Mouse (Mus musculus) limb, embryonic 12.5 days (tissue): ENCODE measurements around the gene Pdk2. TPM values are rescaled to one million over a fixed set of nuclear protein-coding genes. Genes with fewer than 3 reads are reported as not detected.
A peak's percentile ranks its signal among the peaks of the same experiment; 100 is the strongest.

Experiments used
- ATAC-seq: fragments of 200-750 bp; cut with Nextera tagmentation; 2 replicates; pipeline ENCODE4 v1.8.0; 2017; ENCODE audit warnings: low read depth, moderate TSS enrichment; ENCODE audit not compliant: insufficient number of reproducible peaks, insufficient read depth, low FRiP score, low TSS enrichment
- H3K27ac ChIP-seq: fragments of 300-500 bp; sonication (generic); 2 replicates; pipeline ENCODE4 v1.5.1; 2016; ENCODE audit warnings: mild to moderate bottlenecking, moderate library complexity
- H3K27me3 ChIP-seq: fragments of 300-500 bp; sonication (generic); 2 replicates; pipeline ENCODE4 v1.6.1; 2016; ENCODE audit warnings: mild to moderate bottlenecking, moderate library complexity
- H3K36me3 ChIP-seq: fragments of 300-500 bp; sonication (generic); 2 replicates; pipeline ENCODE4 v1.6.1; 2016; ENCODE audit warnings: mild to moderate bottlenecking, moderate library complexity
- H3K4me1 ChIP-seq: fragments of 300-500 bp; sonication (generic); replicated peaks from 2 replicates; pipeline ENCODE4 v1.6.1; 2016
- H3K4me2 ChIP-seq: fragments of 300-500 bp; sonication (generic); 2 replicates; pipeline ENCODE4 v1.6.1; 2016; ENCODE audit warnings: mild to moderate bottlenecking, moderate library complexity
- H3K4me3 ChIP-seq: fragments of 300-500 bp; sonication (generic); replicated peaks from 2 replicates; pipeline ENCODE4 v1.5.1; 2016; ENCODE audit warnings: mild to moderate bottlenecking
- H3K9ac ChIP-seq: fragments of 300-500 bp; sonication (generic); replicated peaks from 2 replicates; pipeline ENCODE4 v1.6.1; 2016; ENCODE audit warnings: mild to moderate bottlenecking, moderate library complexity
- H3K9me3 ChIP-seq: fragments of 300-500 bp; sonication (generic); 2 replicates; pipeline ENCODE4 v1.6.1; 2016; ENCODE audit warnings: mild to moderate bottlenecking, moderate library complexity
- WGBS: fragments of 180-500 bp; shearing (Covaris S2); methylation state at CpG from one replicate; pipeline ENCODE4 v1.1.7; 2016; 5-methylcytosine and 5-hydroxymethylcytosine counted together
- polyA plus RNA-seq: library from polyadenylated mRNA; unstranded; fragments of >200 nt; fragmentation: Nextera tagmentation; extraction: Ambion mirVana; gene quantifications from 2 replicates; pipeline ENCODE4 v1.2.1, GENCODE M21; 2016

The Pdk2 gene
- polyA plus RNA-seq, 1 experiment from 2014 or later, result 21.9 TPM

- Histone ChIP-seq H3K36me3 (peaks cover 57% of the 10 kb centered on the region), H3K9me3 (no peaks in the 10 kb centered on the region), H3K4me1 (peaks cover 9% of the 10 kb centered on the region; the same call in 1 of the 2 replicates), H3K4me3 (no peak overlapping the region), H3K27ac (no peak overlapping the region), H3K9ac (no peak overlapping the region), H3K27me3 (0 out of 2 replicates have a peak, but pooled peaks cover 9% of the 10 kb centered on the region), H3K4me2 (no peak overlapping the region)
- WGBS, result 89% methylated on average over 6 of the region's 6 CpGs
- no peak for ATAC-seq
These were observed 14.3 kb downstream of the Pdk2 start for GRCm38 (mm10) chr11:95026849-95027248.

GRCm38 (mm10) chr11:95026090-95026542, 15.0 kb downstream of the Pdk2 start:
- peaks cover 61% of the 10 kb centered on the region for H3K36me3 ChIP-seq
- H3K4me3 ChIP-seq, result no peak overlapping the region
- WGBS, result 80% methylated on average over 6 of the region's 6 CpGs
- peaks cover 9% of the 10 kb centered on the region; the same call in 1 of the 2 replicates for H3K4me1 ChIP-seq
- H3K4me2 ChIP-seq, result no peak overlapping the region
- no peaks in the 10 kb centered on the region for H3K9me3 ChIP-seq
- H3K27me3 ChIP-seq, result 0 out of 2 replicates have a peak, but pooled peaks cover 9% of the 10 kb centered on the region
- no peak overlapping the region for H3K9ac ChIP-seq
- H3K27ac ChIP-seq, result no peak overlapping the region
- ATAC-seq, result no peak

- no peak for ATAC-seq
- no peak overlapping the region for H3K27ac ChIP-seq
- WGBS, result 90% methylated on average over 11 of the region's 11 CpGs
- H3K9me3 ChIP-seq, result no peaks in the 10 kb centered on the region
- H3K36me3 ChIP-seq, result peaks cover 68% of the 10 kb centered on the region
- H3K4me1 ChIP-seq, result peaks cover 9% of the 10 kb centered on the region; the same call in 1 of the 2 replicates
- no peak overlapping the region for H3K9ac ChIP-seq
- H3K4me2 ChIP-seq, result no peak overlapping the region
- 0 out of 2 replicates have a peak, but pooled peaks cover 9% of the 10 kb centered on the region for H3K27me3 ChIP-seq
- H3K4me3 ChIP-seq, result no peak overlapping the region
These were observed 15.7 kb downstream of the Pdk2 start for GRCm38 (mm10) chr11:95025227-95026012.

GRCm38 (mm10) chr11:95024439-95025184, 16.5 kb downstream of the Pdk2 start:
- no peak overlapping the region for H3K4me2 ChIP-seq
- no peak for ATAC-seq
- 76% methylated on average over 29 of the region's 29 CpGs for WGBS
- peaks cover 9% of the 10 kb centered on the region; the same call in 1 of the 2 replicates for H3K4me1 ChIP-seq
- 0 out of 2 replicates have a peak, but pooled peaks cover 9% of the 10 kb centered on the region for H3K27me3 ChIP-seq
- H3K4me3 ChIP-seq, result no peak overlapping the region
- H3K9me3 ChIP-seq, result no peaks in the 10 kb centered on the region
- no peak overlapping the region for H3K9ac ChIP-seq
- no peak overlapping the region for H3K27ac ChIP-seq
- peaks cover 74% of the 10 kb centered on the region for H3K36me3 ChIP-seq

DNA sequence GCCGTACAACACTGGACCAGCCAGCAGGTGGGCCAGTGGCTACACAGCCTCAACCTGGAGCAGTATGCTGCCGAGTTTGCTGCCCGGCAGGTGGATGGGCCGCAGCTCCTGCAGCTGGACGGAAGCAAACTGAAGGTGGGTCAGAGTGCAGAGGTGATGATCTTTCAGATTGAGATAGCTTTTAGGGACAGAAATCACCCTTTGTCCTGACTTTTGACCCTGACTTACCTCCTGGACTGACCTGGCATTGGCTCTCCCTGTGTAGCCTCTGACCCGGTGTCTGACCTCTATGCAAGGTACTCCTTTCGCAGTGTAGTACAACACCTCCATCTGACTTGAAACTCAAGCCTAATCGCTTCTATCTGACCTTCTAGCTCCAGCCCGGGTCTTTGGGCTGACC, 17.7 kb downstream of the Pdk2 start:
- WGBS, result 92% methylated on average over 9 of the region's 9 CpGs
- H3K9me3 ChIP-seq, result no peaks in the 10 kb centered on the region
- no peak overlapping the region for H3K9ac ChIP-seq
- H3K4me3 ChIP-seq, result no peak overlapping the region
- peaks cover 80% of the 10 kb centered on the region for H3K36me3 ChIP-seq
- ATAC-seq, result no peak
- no peak overlapping the region for H3K27ac ChIP-seq
- peaks cover 9% of the 10 kb centered on the region; the same call in 1 of the 2 replicates for H3K4me1 ChIP-seq
- H3K4me2 ChIP-seq, result no peak overlapping the region
- H3K27me3 ChIP-seq, result peaks cover 15% of the 10 kb centered on the region; the same call in 1 of the 2 replicates

DNA sequence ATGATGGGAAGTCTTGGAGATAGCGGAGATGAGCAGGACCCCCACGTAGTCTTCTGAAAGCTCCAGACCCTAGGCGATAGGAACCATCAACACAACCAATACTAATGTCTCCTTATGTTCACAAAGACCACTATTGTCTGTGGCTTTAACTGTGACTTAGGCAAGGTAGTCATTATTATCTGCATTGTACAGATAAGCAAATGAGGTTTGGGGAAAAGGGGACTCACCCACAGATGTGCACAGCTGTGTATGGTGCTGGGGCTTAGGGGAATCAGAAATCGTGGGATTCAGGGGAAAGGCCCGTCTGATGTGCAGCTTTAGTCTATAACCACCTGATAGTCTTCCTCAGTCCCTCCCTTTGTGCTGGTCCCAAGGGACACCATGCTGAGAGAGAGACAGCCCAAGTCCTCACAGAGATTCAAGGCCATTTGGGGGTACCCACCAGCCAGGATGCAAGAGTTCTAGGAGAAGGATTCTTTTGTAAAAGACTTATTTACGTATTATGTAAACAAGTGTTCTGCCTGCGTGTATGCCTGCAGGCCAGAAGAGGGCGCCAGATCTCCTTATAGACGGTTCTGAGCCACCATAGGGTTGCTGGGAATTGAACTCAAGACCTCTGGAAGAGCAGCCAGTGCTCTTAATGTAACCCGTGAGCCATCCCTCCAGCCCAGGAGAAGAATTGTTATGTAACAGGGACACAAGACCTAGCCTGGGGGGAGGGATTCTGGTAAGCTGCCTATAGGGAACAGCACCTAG, 18.7 kb downstream of the Pdk2 start:
- 82% methylated on average over 10 of the region's 10 CpGs for WGBS
- Histone ChIP-seq H3K4me3 (no peak overlapping the region), H3K4me1 (no peaks in the 10 kb centered on the region), H3K9ac (no peak overlapping the region), H3K4me2 (no peak overlapping the region), H3K36me3 (peaks cover 88% of the 10 kb centered on the region), H3K27ac (no peak overlapping the region), H3K27me3 (peaks cover 11% of the 10 kb centered on the region; the same call in 1 of the 2 replicates), H3K9me3 (no peaks in the 10 kb centered on the region)
- no peak for ATAC-seq

GRCm38 (mm10) chr11:95015484-95015883, 25.7 kb downstream of the Pdk2 start:
- H3K9ac ChIP-seq, result 0 out of 2 replicates have a peak overlapping the region, but pooled peaks have one; percentile 23
- peaks cover 11% of the 10 kb centered on the region; the same call in 1 of the 2 replicates for H3K27me3 ChIP-seq
- WGBS, result 72% methylated on average over 3 of the region's 3 CpGs
- H3K4me1 ChIP-seq, result peaks cover 21% of the 10 kb centered on the region
- no peak for ATAC-seq
- H3K4me2 ChIP-seq, result no peak overlapping the region
- no peak overlapping the region for H3K27ac ChIP-seq
- H3K4me3 ChIP-seq, result no peak overlapping the region
- H3K36me3 ChIP-seq, result peaks cover 65% of the 10 kb centered on the region
- no peaks in the 10 kb centered on the region for H3K9me3 ChIP-seq

- no peak for ATAC-seq
- Histone ChIP-seq H3K4me1 (peaks cover 30% of the 10 kb centered on the region), H3K36me3 (peaks cover 37% of the 10 kb centered on the region), H3K27ac (peak overlapping the region; percentile 29; the same call in 1 of the 2 replicates), H3K4me2 (peak overlapping the region; percentile 82), H3K9ac (peak overlapping the region; percentile 40), H3K4me3 (no peak overlapping the region; the same call in 1 of the 2 replicates), H3K27me3 (no peaks in the 10 kb centered on the region), H3K9me3 (no peaks in the 10 kb centered on the region)
- WGBS, result 32% methylated on average over 3 of the region's 3 CpGs
These were observed 28.7 kb downstream of the Pdk2 start for GRCm38 (mm10) chr11:95012487-95012886.

- H3K9me3 ChIP-seq, result no peaks in the 10 kb centered on the region
- H3K4me3 ChIP-seq, result peak overlapping the region; percentile 83
- peak overlapping the region; percentile 82 for H3K4me2 ChIP-seq
- peaks cover 33% of the 10 kb centered on the region for H3K36me3 ChIP-seq
- peak overlapping the region; percentile 40 for H3K9ac ChIP-seq
- H3K27me3 ChIP-seq, result no peaks in the 10 kb centered on the region
- peak overlapping the region; percentile 42; the same call in 1 of the 2 replicates for H3K27ac ChIP-seq
- no peak for ATAC-seq
- WGBS, result 54% methylated on average over 3 of the region's 3 CpGs
- peaks cover 32% of the 10 kb centered on the region for H3K4me1 ChIP-seq
These were observed 29.1 kb downstream of the Pdk2 start for GRCm38 (mm10) chr11:95012075-95012474.

DNA sequence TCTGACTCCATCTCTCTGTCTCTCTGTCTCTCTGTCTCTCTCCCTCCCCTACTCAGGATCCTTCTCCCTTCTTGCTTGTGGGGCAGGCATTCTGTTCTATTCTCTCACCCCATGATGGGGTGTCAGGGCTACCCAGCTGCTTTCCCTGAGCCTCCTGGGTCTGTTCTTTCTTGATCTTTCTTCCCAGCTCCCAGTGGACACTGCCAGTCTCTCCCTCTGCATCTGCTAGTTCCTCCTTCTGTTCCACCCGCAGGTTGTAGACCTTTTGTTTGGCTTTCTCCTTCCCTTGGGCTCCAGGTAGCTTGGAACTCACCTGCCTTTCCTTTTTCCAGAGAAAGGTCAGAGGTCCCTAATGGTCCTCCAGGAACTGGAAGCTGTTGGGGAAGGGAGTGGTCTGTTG, 29.7 kb downstream of the Pdk2 start:
- 24% methylated on average over 1 of the region's 1 CpGs for WGBS
- Histone ChIP-seq H3K9ac (peak overlapping the region; percentile 95; the same call in 1 of the 2 replicates), H3K36me3 (peaks cover 27% of the 10 kb centered on the region), H3K4me2 (peak overlapping the region; percentile 82), H3K4me1 (peaks cover 37% of the 10 kb centered on the region), H3K4me3 (peak overlapping the region; percentile 83), H3K9me3 (no peaks in the 10 kb centered on the region), H3K27ac (0 out of 2 replicates have a peak overlapping the region, but pooled peaks have one; percentile 42), H3K27me3 (no peaks in the 10 kb centered on the region)
- ATAC-seq, result no peak
